Mouse (Mus musculus) ES-Bruce4 (cell line): ENCODE results near the gene Ankra2. TPM values are rescaled to one million over a fixed set of nuclear protein-coding genes. Genes with fewer than 3 reads are reported as not detected.

ENCODE experiments used
- H3K27ac ChIP-seq: 2 replicates; pipeline ENCODE4 v1.5.1; 2012; ENCODE audit warnings: low read length, inconsistent platforms; ENCODE audit not compliant: insufficient read depth
- H3K27me3 ChIP-seq: 2 replicates; pipeline ENCODE4 v1.6.1; 2012; ENCODE audit warnings: mild to moderate bottlenecking, low read length, inconsistent platforms; ENCODE audit not compliant: control insufficient read depth, poor library complexity, insufficient read depth, severe bottlenecking
- H3K36me3 ChIP-seq: 2 replicates; pipeline ENCODE4 v1.6.1; 2012; ENCODE audit warnings: inconsistent platforms, mild to moderate bottlenecking, low read length, moderate library complexity; ENCODE audit not compliant: control insufficient read depth, poor library complexity, insufficient read depth, severe bottlenecking
- H3K4me1 ChIP-seq: one replicate; pipeline ENCODE4 v1.8.1; 2011; ENCODE audit warnings: low read length; ENCODE audit not compliant: control insufficient read depth, insufficient read depth
- H3K4me3 ChIP-seq: 2 replicates; pipeline ENCODE4 v1.5.1; 2011; ENCODE audit warnings: low read depth, mild to moderate bottlenecking, low read length
- H3K9ac ChIP-seq: 2 replicates; pipeline ENCODE4 v1.6.1; 2012; ENCODE audit warnings: low read depth, mild to moderate bottlenecking, inconsistent platforms; ENCODE audit not compliant: poor library complexity, severe bottlenecking
- H3K9me3 ChIP-seq: replicated peaks from 2 replicates; pipeline ENCODE4 v1.6.1; 2012; ENCODE audit warnings: mild to moderate bottlenecking, low read length, inconsistent platforms; ENCODE audit not compliant: control insufficient read depth, poor library complexity, insufficient read depth, severe bottlenecking
- CTCF ChIP-seq: IDR thresholded peaks from one replicate; pipeline ENCODE4 v1.8.1; 2011; ENCODE audit warnings: low read depth, low read length
- EP300 ChIP-seq: IDR thresholded peaks from 2 replicates; pipeline ENCODE4 v1.6.1; 2011; ENCODE audit warnings: low read depth, low read length; ENCODE audit not compliant: insufficient read depth
- POLR2A ChIP-seq: IDR thresholded peaks from one replicate; pipeline ENCODE4 v1.8.1; 2011; ENCODE audit warnings: low read length; ENCODE audit not compliant: insufficient read depth
- polyA plus RNA-seq: library from polyadenylated mRNA; stranded (reverse); fragments of >200 nt; gene quantifications from 2 replicates; pipeline ENCODE4 v1.2.4, GENCODE M21; 2011; ENCODE audit warnings: low read depth; ENCODE audit not compliant: missing spikeins, insufficient read depth, insufficient read length

The Ankra2 gene
- polyA plus RNA-seq, 1 experiment: 34.6 TPM

GRCm38 (mm10) chr13:98298833-98299758 lies 36.2 kb downstream of the Ankra2 start:
- Histone ChIP-seq H3K9ac (no peak overlapping the region), H3K4me1 (peaks cover 4% of the 10 kb centered on the region), H3K36me3 (no peaks in the 10 kb centered on the region), H3K9me3 (no peaks in the 10 kb centered on the region), H3K27me3 (no peaks in the 10 kb centered on the region), H3K4me3 (no peak overlapping the region), H3K27ac (no peak overlapping the region)
- TF ChIP-seq CTCF (peak; percentile 69), EP300 (no peak)

GRCm38 (mm10) chr13:98305257-98305656 lies 42.4 kb downstream of the Ankra2 start:
- peaks cover 23% of the 10 kb centered on the region for H3K36me3 ChIP-seq

GRCm38 (mm10) chr13:98306393-98306792 lies 43.5 kb downstream of the Ankra2 start:
- Histone ChIP-seq H3K27me3 (no peaks in the 10 kb centered on the region), H3K4me1 (no peaks in the 10 kb centered on the region), H3K27ac (peak overlapping the region; percentile 95), H3K4me3 (no peak overlapping the region), H3K36me3 (peaks cover 35% of the 10 kb centered on the region), H3K9ac (no peak overlapping the region), H3K9me3 (no peaks in the 10 kb centered on the region)
- TF ChIP-seq CTCF (no peak), POLR2A (no peak), EP300 (peak; percentile 37; the same call in 1 of the 2 replicates)

More at GRCm38 (mm10) chr13:98305257-98305656, 42.4 kb downstream of the Ankra2 start:
- Histone ChIP-seq H3K4me1 (no peaks in the 10 kb centered on the region), H3K27me3 (no peaks in the 10 kb centered on the region), H3K27ac (no peak overlapping the region), H3K9me3 (no peaks in the 10 kb centered on the region), H3K9ac (no peak overlapping the region), H3K4me3 (no peak overlapping the region)
- no peak for TF ChIP-seq POLR2A
- TF ChIP-seq CTCF: peak; percentile 44

- H3K9ac ChIP-seq: peak overlapping the region; percentile 46; the same call in 1 of the 2 replicates
- no peaks in the 10 kb centered on the region for H3K4me1 ChIP-seq
- peaks cover 40% of the 10 kb centered on the region for H3K36me3 ChIP-seq
- TF ChIP-seq CTCF: no peak
- no peak for TF ChIP-seq POLR2A
- TF ChIP-seq EP300: no peak
- H3K27ac ChIP-seq: peak overlapping the region; percentile 95
- H3K9me3 ChIP-seq: no peaks in the 10 kb centered on the region
- 0 out of 2 replicates have a peak overlapping the region, but pooled peaks have one; percentile 6 for H3K4me3 ChIP-seq
- H3K27me3 ChIP-seq: no peaks in the 10 kb centered on the region
These were observed 44.1 kb downstream of the Ankra2 start for GRCm38 (mm10) chr13:98306852-98307475.

GRCm38 (mm10) chr13:98308004-98308403 lies 45.1 kb downstream of the Ankra2 start:
- Histone ChIP-seq H3K4me1 (no peaks in the 10 kb centered on the region), H3K36me3 (peaks cover 50% of the 10 kb centered on the region), H3K9me3 (no peaks in the 10 kb centered on the region), H3K9ac (no peak overlapping the region), H3K27ac (peak overlapping the region; percentile 73), H3K27me3 (no peaks in the 10 kb centered on the region), H3K4me3 (no peak overlapping the region)
- TF ChIP-seq POLR2A: no peak
- no peak for TF ChIP-seq EP300
- TF ChIP-seq CTCF: no peak

- Histone ChIP-seq H3K27ac (peak overlapping the region; percentile 73), H3K27me3 (no peaks in the 10 kb centered on the region), H3K4me1 (no peaks in the 10 kb centered on the region), H3K9ac (no peak overlapping the region), H3K36me3 (peaks cover 57% of the 10 kb centered on the region), H3K9me3 (no peaks in the 10 kb centered on the region), H3K4me3 (no peak overlapping the region)
- no peak for TF ChIP-seq POLR2A
- no peak for TF ChIP-seq CTCF
- no peak for TF ChIP-seq EP300
These were observed 45.9 kb downstream of the Ankra2 start for GRCm38 (mm10) chr13:98308724-98309123.
